Mouse (Mus musculus) forebrain, embryonic 12.5 days (tissue): Measurements from ENCODE around the gene Ezr. TPM values are rescaled to one million over a fixed set of nuclear protein-coding genes. Genes with fewer than 3 reads are reported as not detected.
A peak's percentile ranks its signal among the peaks of the same experiment; 100 is the strongest.

Source experiments
- ATAC-seq: fragments of 200-750 bp; cut with Nextera tagmentation; 2 replicates; pipeline ENCODE4 v1.8.0; 2017; ENCODE audit warnings: moderate TSS enrichment; ENCODE audit not compliant: low FRiP score
- H3K27ac ChIP-seq: fragments of 300-500 bp; sonication (generic); 2 replicates; pipeline ENCODE4 v1.5.1; 2016; ENCODE audit warnings: mild to moderate bottlenecking
- H3K27me3 ChIP-seq: fragments of 300-500 bp; sonication (generic); 2 replicates; pipeline ENCODE4 v1.6.1; 2016; ENCODE audit warnings: mild to moderate bottlenecking
- H3K36me3 ChIP-seq: fragments of 300-500 bp; sonication (generic); replicated peaks from 2 replicates; pipeline ENCODE4 v1.6.1; 2016; ENCODE audit warnings: mild to moderate bottlenecking
- H3K4me1 ChIP-seq: fragments of 300-500 bp; sonication (generic); 2 replicates; pipeline ENCODE4 v1.6.1; 2016
- H3K4me2 ChIP-seq: fragments of 300-500 bp; sonication (generic); 2 replicates; pipeline ENCODE4 v1.6.1; 2016; ENCODE audit warnings: mild to moderate bottlenecking, moderate library complexity
- H3K4me3 ChIP-seq: fragments of 300-500 bp; sonication (generic); replicated peaks from 2 replicates; pipeline ENCODE4 v1.5.1; 2016; ENCODE audit warnings: mild to moderate bottlenecking
- H3K9ac ChIP-seq: fragments of 300-500 bp; sonication (generic); 2 replicates; pipeline ENCODE4 v1.6.1; 2016; ENCODE audit warnings: mild to moderate bottlenecking
- H3K9me3 ChIP-seq: fragments of 300-500 bp; sonication (generic); 2 replicates; pipeline ENCODE4 v1.6.1; 2016
- WGBS: fragments of 180-500 bp; shearing (Covaris S2); methylation state at CpG from one replicate; pipeline ENCODE4 v1.1.7; 2016; 5-methylcytosine and 5-hydroxymethylcytosine counted together
- polyA plus RNA-seq: library from polyadenylated mRNA; unstranded; fragments of >200 nt; fragmentation: Nextera tagmentation; extraction: Ambion mirVana; gene quantifications from 2 replicates; pipeline ENCODE4 v1.2.1, GENCODE M21; 2016

Gene Ezr
- polyA plus RNA-seq, 1 experiment from 2014 or later: 122 TPM

DNA sequence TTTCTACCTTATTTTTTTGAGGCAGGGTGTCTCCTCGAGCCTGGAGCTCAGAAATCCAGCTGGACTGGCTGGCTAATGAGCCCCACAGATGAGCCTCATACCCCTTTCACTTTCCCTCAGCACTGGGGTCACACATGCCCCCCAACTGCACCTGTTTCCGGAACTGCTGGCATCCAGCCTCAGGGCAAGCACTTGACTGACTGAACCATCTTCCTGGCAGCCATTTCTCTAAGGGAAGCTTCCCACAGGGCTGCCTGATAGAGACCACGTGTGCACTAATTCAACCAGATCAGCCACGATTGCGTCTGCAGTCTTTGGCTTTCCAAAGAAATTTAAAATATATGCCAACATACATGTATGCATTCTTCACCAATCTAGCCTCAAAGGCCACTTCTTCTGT is 37.1 kb downstream of the Ezr start:
- Histone ChIP-seq H3K4me2 (no peak overlapping the region), H3K4me1 (peaks cover 69% of the 10 kb centered on the region), H3K27ac (peak overlapping the region; percentile 71), H3K27me3 (no peaks in the 10 kb centered on the region), H3K36me3 (peaks cover 65% of the 10 kb centered on the region), H3K4me3 (no peak overlapping the region), H3K9me3 (no peaks in the 10 kb centered on the region), H3K9ac (no peak overlapping the region)
- no peak for ATAC-seq
- WGBS: 61% methylated on average over 5 of the region's 5 CpGs

- H3K9ac ChIP-seq: no peak overlapping the region
- 91% methylated on average over 14 of the region's 14 CpGs for WGBS
- H3K4me3 ChIP-seq: no peak overlapping the region
- no peak overlapping the region for H3K4me2 ChIP-seq
- H3K36me3 ChIP-seq: peaks cover 62% of the 10 kb centered on the region
- H3K27me3 ChIP-seq: no peaks in the 10 kb centered on the region
- H3K4me1 ChIP-seq: peaks cover 74% of the 10 kb centered on the region
- no peak for ATAC-seq
- no peaks in the 10 kb centered on the region for H3K9me3 ChIP-seq
- H3K27ac ChIP-seq: peak overlapping the region; percentile 71
These were observed 37.7 kb downstream of the Ezr start for GRCm38 (mm10) chr17:6744871-6745270.

DNA sequence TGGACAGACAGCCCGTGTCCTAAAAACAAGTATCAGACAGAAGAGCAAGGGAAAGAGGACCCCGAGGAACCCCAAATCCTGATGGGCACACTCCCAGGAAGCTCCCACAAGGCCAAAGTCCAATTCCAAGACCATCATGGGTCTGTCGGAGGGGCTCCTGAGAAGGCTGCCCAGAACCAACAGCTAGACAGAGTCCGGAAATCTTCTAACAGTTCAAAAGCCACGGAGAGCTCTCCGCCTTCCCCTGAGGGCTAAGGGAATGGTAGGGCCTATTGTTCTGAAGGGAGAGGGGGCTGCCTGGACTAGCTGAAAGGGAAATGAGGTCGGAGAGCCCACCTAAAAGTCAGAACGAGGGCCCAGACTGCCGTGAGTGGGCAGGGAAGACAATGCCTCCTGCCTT is 38.2 kb downstream of the Ezr start:
- no peak for ATAC-seq
- no peak overlapping the region for H3K4me3 ChIP-seq
- no peaks in the 10 kb centered on the region for H3K9me3 ChIP-seq
- H3K9ac ChIP-seq: no peak overlapping the region
- H3K36me3 ChIP-seq: peaks cover 66% of the 10 kb centered on the region
- WGBS: 61% methylated on average over 9 of the region's 9 CpGs
- H3K27ac ChIP-seq: peak overlapping the region; percentile 71; the same call in 1 of the 2 replicates
- H3K4me2 ChIP-seq: no peak overlapping the region
- no peaks in the 10 kb centered on the region for H3K27me3 ChIP-seq
- peaks cover 74% of the 10 kb centered on the region for H3K4me1 ChIP-seq

DNA sequence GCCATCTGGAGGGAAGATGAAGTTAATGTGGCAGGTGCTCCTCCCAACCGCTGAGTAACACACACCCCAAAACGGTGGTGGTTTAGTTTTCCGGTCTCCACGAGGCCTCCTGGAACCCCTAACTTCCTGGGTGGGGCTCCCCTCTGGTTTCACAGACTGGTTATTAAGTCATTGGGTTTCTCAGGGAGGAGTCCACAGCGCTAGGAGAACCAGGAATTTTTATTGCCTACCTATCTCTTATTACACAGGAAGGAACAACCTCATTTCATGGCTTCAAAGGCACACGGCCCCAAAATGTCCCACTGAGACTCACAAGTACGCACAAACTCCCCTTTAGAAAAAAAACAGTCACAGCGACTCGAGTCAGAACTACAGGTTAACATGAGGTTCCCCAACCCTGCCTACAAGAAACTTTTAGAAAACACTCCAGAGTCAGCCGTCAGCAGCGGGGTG is 38.8 kb downstream of the Ezr start:
- no peaks in the 10 kb centered on the region for H3K9me3 ChIP-seq
- H3K4me2 ChIP-seq: no peak overlapping the region
- peaks cover 66% of the 10 kb centered on the region for H3K36me3 ChIP-seq
- peaks cover 74% of the 10 kb centered on the region for H3K4me1 ChIP-seq
- 0 out of 2 replicates have a peak overlapping the region, but pooled peaks have one; percentile 71 for H3K27ac ChIP-seq
- no peak overlapping the region for H3K4me3 ChIP-seq
- ATAC-seq: no peak
- no peak overlapping the region for H3K9ac ChIP-seq
- 87% methylated on average over 11 of the region's 11 CpGs for WGBS
- no peaks in the 10 kb centered on the region for H3K27me3 ChIP-seq

GRCm38 (mm10) chr17:6743039-6743575 is 39.5 kb downstream of the Ezr start:
- no peak overlapping the region for H3K4me3 ChIP-seq
- H3K36me3 ChIP-seq: peaks cover 61% of the 10 kb centered on the region
- H3K9ac ChIP-seq: no peak overlapping the region
- H3K4me1 ChIP-seq: peaks cover 72% of the 10 kb centered on the region
- no peaks in the 10 kb centered on the region for H3K27me3 ChIP-seq
- 90% methylated on average over 11 of the region's 11 CpGs for WGBS
- no peaks in the 10 kb centered on the region for H3K9me3 ChIP-seq
- H3K4me2 ChIP-seq: no peak overlapping the region
- H3K27ac ChIP-seq: no peak overlapping the region
- no peak for ATAC-seq

- ATAC-seq: no peak
- 76% methylated on average over 33 of the region's 33 CpGs for WGBS
- H3K9ac ChIP-seq: no peak overlapping the region
- H3K27me3 ChIP-seq: no peaks in the 10 kb centered on the region
- no peak overlapping the region for H3K4me2 ChIP-seq
- no peak overlapping the region for H3K4me3 ChIP-seq
- peak overlapping the region; percentile 65; the same call in 1 of the 2 replicates for H3K27ac ChIP-seq
- H3K36me3 ChIP-seq: peaks cover 59% of the 10 kb centered on the region
- no peaks in the 10 kb centered on the region for H3K9me3 ChIP-seq
- peaks cover 72% of the 10 kb centered on the region for H3K4me1 ChIP-seq
These were observed 40.2 kb downstream of the Ezr start for GRCm38 (mm10) chr17:6742083-6743038.

DNA sequence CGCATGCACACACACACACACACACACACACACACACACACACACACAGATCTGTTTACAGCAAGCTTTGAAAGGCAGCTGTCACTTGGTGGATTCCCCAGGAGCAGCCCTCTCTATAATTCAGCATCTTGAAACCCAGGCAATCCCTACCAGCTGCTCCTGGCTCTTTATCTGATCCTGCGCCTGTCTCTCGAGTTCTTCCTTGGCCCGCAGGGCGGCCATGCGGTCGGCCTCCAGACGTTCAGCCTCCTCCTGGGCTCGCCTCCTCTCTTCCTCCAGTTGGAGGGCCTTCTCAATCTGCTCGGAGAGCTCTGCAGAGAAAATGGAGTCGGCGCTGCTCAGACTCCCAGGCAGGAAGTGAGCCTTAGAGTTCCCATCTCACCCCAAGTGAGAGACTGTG is 41.3 kb downstream of the Ezr start:
- WGBS: 88% methylated on average over 12 of the region's 12 CpGs

GRCm38 (mm10) chr17:6740331-6741170 is 42.0 kb downstream of the Ezr start:
- Histone ChIP-seq H3K4me3 (no peak overlapping the region), H3K36me3 (peaks cover 51% of the 10 kb centered on the region), H3K4me1 (peaks cover 69% of the 10 kb centered on the region), H3K27ac (peak overlapping the region; percentile 15), H3K9me3 (no peaks in the 10 kb centered on the region), H3K4me2 (no peak overlapping the region), H3K27me3 (no peaks in the 10 kb centered on the region), H3K9ac (no peak overlapping the region)
- whole genome bisulfite sequencing: 76% methylated on average over 19 of the region's 19 CpGs
- ATAC-seq: peak; percentile 15

More for the DNA sequence above, 41.3 kb downstream of the Ezr start:
- H3K9ac ChIP-seq: no peak overlapping the region
- H3K36me3 ChIP-seq: peaks cover 51% of the 10 kb centered on the region
- H3K4me3 ChIP-seq: no peak overlapping the region
- no peaks in the 10 kb centered on the region for H3K27me3 ChIP-seq
- H3K4me2 ChIP-seq: no peak overlapping the region
- no peak for ATAC-seq
- peaks cover 72% of the 10 kb centered on the region for H3K4me1 ChIP-seq
- no peaks in the 10 kb centered on the region for H3K9me3 ChIP-seq
- peak overlapping the region; percentile 15 for H3K27ac ChIP-seq

DNA sequence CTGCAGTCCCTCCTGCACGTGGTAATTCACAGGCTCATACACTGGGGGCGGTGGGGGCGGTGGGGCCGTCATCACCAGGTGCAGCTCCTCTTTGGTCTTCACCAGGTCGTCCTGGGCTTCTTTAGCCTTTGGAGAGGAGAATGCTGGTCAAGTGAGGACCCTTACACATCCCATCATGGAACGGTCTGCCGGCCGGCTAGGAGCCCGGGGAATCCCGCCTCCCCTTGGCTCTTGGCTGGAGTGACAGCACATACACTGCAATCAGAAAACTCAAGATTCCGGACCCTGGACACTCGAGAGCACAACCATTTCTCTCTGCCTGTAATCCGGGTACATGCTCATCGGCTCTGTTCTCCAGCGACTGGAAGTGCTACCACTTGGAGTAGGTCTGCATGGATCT is 42.8 kb downstream of the Ezr start:
- WGBS: 91% methylated on average over 15 of the region's 15 CpGs
- Histone ChIP-seq H3K36me3 (peaks cover 43% of the 10 kb centered on the region), H3K4me2 (no peak overlapping the region), H3K4me3 (no peak overlapping the region), H3K4me1 (peaks cover 61% of the 10 kb centered on the region), H3K27me3 (no peaks in the 10 kb centered on the region), H3K9ac (no peak overlapping the region), H3K9me3 (no peaks in the 10 kb centered on the region), H3K27ac (no peak overlapping the region)
- no peak for ATAC-seq

- H3K9me3 ChIP-seq: no peaks in the 10 kb centered on the region
- ATAC-seq: no peak
- peaks cover 41% of the 10 kb centered on the region for H3K36me3 ChIP-seq
- H3K4me3 ChIP-seq: no peak overlapping the region
- WGBS: 88% methylated on average over 13 of the region's 13 CpGs
- no peak overlapping the region for H3K27ac ChIP-seq
- H3K9ac ChIP-seq: no peak overlapping the region
- no peaks in the 10 kb centered on the region for H3K27me3 ChIP-seq
- peaks cover 56% of the 10 kb centered on the region for H3K4me1 ChIP-seq
- H3K4me2 ChIP-seq: no peak overlapping the region
These were observed 43.3 kb downstream of the Ezr start for GRCm38 (mm10) chr17:6739266-6739665.

DNA sequence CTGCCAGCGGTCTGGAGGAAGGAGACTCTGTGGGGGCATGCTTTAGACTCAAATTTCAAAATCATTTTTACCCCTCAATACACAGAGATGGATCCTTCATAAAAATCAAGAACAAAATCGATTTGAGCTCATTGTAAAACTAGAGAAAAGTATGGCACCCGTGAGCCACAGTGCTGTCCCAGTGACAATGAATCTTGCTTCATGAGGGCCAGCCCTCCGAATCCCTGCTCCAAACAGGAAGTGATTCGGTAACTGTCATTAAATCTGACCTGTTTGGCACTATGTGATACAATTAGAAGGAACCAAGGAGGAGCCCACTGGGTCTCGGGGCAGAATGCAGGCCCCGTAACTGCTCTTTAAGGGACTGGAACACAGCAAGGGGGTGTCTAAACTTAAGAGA is 43.7 kb downstream of the Ezr start:
- Histone ChIP-seq H3K36me3 (peaks cover 41% of the 10 kb centered on the region), H3K9me3 (no peaks in the 10 kb centered on the region)
- WGBS: 93% methylated on average over 7 of the region's 7 CpGs

More for the DNA sequence above, 43.7 kb downstream of the Ezr start:
- Histone ChIP-seq H3K27me3 (no peaks in the 10 kb centered on the region), H3K4me2 (no peak overlapping the region), H3K4me3 (no peak overlapping the region), H3K27ac (no peak overlapping the region), H3K4me1 (peaks cover 53% of the 10 kb centered on the region), H3K9ac (no peak overlapping the region)
- ATAC-seq: no peak
